Mouse (Mus musculus): ENCODE data around the gene Bnc1.

GRCm38 (mm10) chr7:81920314-81920713, 71.8 kb downstream of the Bnc1 start:
- TF ChIP-seq CTCF (IDR thresholded peaks at IDR 0.05; ENCODE audit: borderline replicate concordance, insufficient read depth, low read depth, low read length) (no peak), POLR2A (IDR thresholded peaks at IDR 0.05; ENCODE audit: borderline replicate concordance, insufficient read depth, low read length) (no peak)
